Mouse (Mus musculus) stomach, postnatal 0 days (tissue): Measurements from ENCODE around the gene Gm3435.
"Not testable (repeated sequence)": the region's sequence is repeated elsewhere in the genome, so short reads cannot be mapped to it uniquely, and the experiment has no call there.

Experiments used
- CTCF ChIP-seq: IDR thresholded peaks from 2 replicates; pipeline ENCODE4 v1.5.1; 2016; ENCODE audit warnings: antibody characterized with exemption, low read depth, mild to moderate bottlenecking, moderate library complexity
- EP300 ChIP-seq: optimal IDR thresholded peaks from 2 replicates; pipeline ENCODE3; 2016; ENCODE audit warnings: antibody characterized with exemption

GRCm38 (mm10) chr17:14977718-14978361 lies 32.1 kb upstream of the Gm3435 start:
- TF ChIP-seq CTCF, EP300: not testable (repeated sequence)
